Mouse (Mus musculus): Measurements from ENCODE around the gene Micall1. TPM values are rescaled to one million over a fixed set of nuclear protein-coding genes. Genes with fewer than 3 reads are reported as not detected.

The Micall1 gene
- polyA plus RNA-seq, 1 experiment from 2014 or later: 4.9 TPM

GRCm38 (mm10) chr15:79135332-79135731 lies 26.6 kb downstream of the Micall1 start:
- Histone ChIP-seq H3K27ac (replicated peaks; ENCODE audit: low read depth, low read length) (no peak overlapping the region), H3K4me3 (ENCODE audit: low read depth, low read length) (no peak overlapping the region), H3K9ac (replicated peaks; ENCODE audit: low read length) (no peak overlapping the region), H3K36me3 (replicated peaks; ENCODE audit: control insufficient read depth, insufficient read depth, low read depth, low read length) (no peaks in the 10 kb centered on the region; the same call in none of the 2 replicates), H3K27me3 (ENCODE audit: control insufficient read depth, insufficient read depth, low read length) (no peaks in the 10 kb centered on the region), H3K9me3 (replicated peaks; ENCODE audit: control insufficient read depth, low read length) (no peaks in the 10 kb centered on the region), H3K4me2 (ENCODE audit: low read depth, low read length) (no peak overlapping the region), H3K4me1 (ENCODE audit: control insufficient read depth, insufficient read depth, low read length) (no peaks in the 10 kb centered on the region)
- DNase-seq (ENCODE audit: low spot score) (no peak), ATAC-seq (replicated peaks; ENCODE audit: insufficient number of reproducible peaks, low FRiP score, low TSS enrichment, low read depth) (no peak; the same call in 1 of the 2 replicates)
- 75% methylated on average over 9 of the region's 9 CpGs for WGBS

DNA sequence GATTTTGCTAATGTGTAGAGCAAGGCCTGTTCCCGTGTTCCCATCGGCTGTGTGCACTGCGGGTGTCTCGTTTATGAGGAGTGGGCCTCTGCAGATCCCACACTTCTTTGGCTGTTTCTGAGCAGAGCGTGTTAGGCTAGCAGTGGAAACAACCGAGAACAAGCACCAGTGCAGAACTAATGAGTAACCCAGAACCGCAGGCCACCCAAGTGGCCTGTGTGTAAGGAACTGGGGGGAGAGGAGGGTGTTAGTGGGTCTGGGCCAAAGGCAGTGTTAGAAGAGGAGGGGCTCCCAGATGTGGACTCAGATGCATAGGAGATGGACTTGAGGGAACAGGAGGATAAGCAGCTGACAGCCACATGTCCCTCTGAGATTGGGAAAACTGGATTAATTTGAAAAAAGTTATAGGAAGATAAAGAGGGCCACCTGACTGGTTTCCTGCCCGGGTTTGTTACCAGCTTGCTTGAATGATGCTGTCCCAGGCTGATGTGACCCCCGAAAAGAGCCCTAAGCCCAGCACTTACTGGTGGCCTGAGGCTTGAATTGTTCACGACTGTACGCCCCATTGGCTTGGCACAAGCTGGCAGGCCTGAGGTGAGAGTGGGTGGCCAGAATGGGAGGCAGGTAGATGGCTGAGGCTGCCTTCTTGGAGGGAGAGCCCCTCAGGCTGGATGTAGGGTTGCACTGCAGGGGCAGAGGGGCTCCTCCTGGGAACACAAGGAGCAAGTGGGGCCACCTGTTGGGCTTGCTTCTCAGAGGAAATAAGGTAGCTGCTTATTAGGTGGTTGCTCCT lies 27.3 kb downstream of the Micall1 start:
- 71% methylated on average over 11 of the region's 11 CpGs for WGBS
- no peak overlapping the region for H3K9ac ChIP-seq (replicated peaks; ENCODE audit: low read length)
- no peaks in the 10 kb centered on the region for H3K27me3 ChIP-seq (ENCODE audit: control insufficient read depth, insufficient read depth, low read length)
- H3K9me3 ChIP-seq (replicated peaks; ENCODE audit: control insufficient read depth, low read length): no peaks in the 10 kb centered on the region
- no peak overlapping the region for H3K4me3 ChIP-seq (ENCODE audit: low read depth, low read length)
- no peak for DNase-seq (ENCODE audit: low spot score)
- ATAC-seq (replicated peaks; ENCODE audit: insufficient number of reproducible peaks, low FRiP score, low TSS enrichment, low read depth): no peak
- H3K4me1 ChIP-seq (ENCODE audit: control insufficient read depth, insufficient read depth, low read length): no peaks in the 10 kb centered on the region
- no peak overlapping the region for H3K27ac ChIP-seq (replicated peaks; ENCODE audit: low read depth, low read length)
- no peaks in the 10 kb centered on the region; the same call in none of the 2 replicates for H3K36me3 ChIP-seq (replicated peaks; ENCODE audit: control insufficient read depth, insufficient read depth, low read depth, low read length)
- no peak overlapping the region for H3K4me2 ChIP-seq (ENCODE audit: low read depth, low read length)

GRCm38 (mm10) chr15:79139640-79140039 lies 30.9 kb downstream of the Micall1 start:
- Histone ChIP-seq H3K27me3 (ENCODE audit: control insufficient read depth, insufficient read depth, low read length) (no peaks in the 10 kb centered on the region), H3K27ac (replicated peaks; ENCODE audit: low read depth, low read length) (no peak overlapping the region), H3K4me2 (ENCODE audit: low read depth, low read length) (no peak overlapping the region), H3K4me1 (ENCODE audit: control insufficient read depth, insufficient read depth, low read length) (no peaks in the 10 kb centered on the region; the same call in 1 of the 2 replicates), H3K9ac (replicated peaks; ENCODE audit: low read length) (no peak overlapping the region), H3K36me3 (replicated peaks; ENCODE audit: control insufficient read depth, insufficient read depth, low read depth, low read length) (no peaks in the 10 kb centered on the region; the same call in 1 of the 2 replicates), H3K4me3 (ENCODE audit: low read depth, low read length) (no peak overlapping the region), H3K9me3 (replicated peaks; ENCODE audit: control insufficient read depth, low read length) (no peaks in the 10 kb centered on the region)
- DNase-seq (ENCODE audit: low spot score) (no peak), ATAC-seq (replicated peaks; ENCODE audit: insufficient number of reproducible peaks, low FRiP score, low TSS enrichment, low read depth) (no peak)
- WGBS: 64% methylated on average over 10 of the region's 10 CpGs

GRCm38 (mm10) chr15:79140866-79141565 lies 32.3 kb downstream of the Micall1 start, which contains the start of the genes Polr2f and 1700088E04Rik:
TSS of gene Polr2f (plus strand) at chr15:79141009.
TSS of gene 1700088E04Rik (minus strand) at chr15:79141253.
- WGBS: under 1% methylated on average over 57 of the region's 57 CpGs
- no peak within 1 kb of the TSS for H3K27ac ChIP-seq (replicated peaks; ENCODE audit: low read depth, low read length)

GRCm38 (mm10) chr15:79141566-79141917 lies 32.8 kb downstream of the Micall1 start:
- Histone ChIP-seq H3K27me3 (ENCODE audit: control insufficient read depth, insufficient read depth, low read length) (no peaks in the 10 kb centered on the region), H3K9ac (replicated peaks; ENCODE audit: low read length) (peak overlapping the region; percentile 79), H3K36me3 (replicated peaks; ENCODE audit: control insufficient read depth, insufficient read depth, low read depth, low read length) (no peaks in the 10 kb centered on the region; the same call in 1 of the 2 replicates), H3K9me3 (replicated peaks; ENCODE audit: control insufficient read depth, low read length) (no peaks in the 10 kb centered on the region), H3K27ac (replicated peaks; ENCODE audit: low read depth, low read length) (no peak overlapping the region), H3K4me2 (ENCODE audit: low read depth, low read length) (peak overlapping the region; percentile 54), H3K4me1 (ENCODE audit: control insufficient read depth, insufficient read depth, low read length) (no peaks in the 10 kb centered on the region; the same call in 1 of the 2 replicates), H3K4me3 (ENCODE audit: low read depth, low read length) (peak overlapping the region; percentile 87)
- DNase-seq (ENCODE audit: low spot score) (no peak), ATAC-seq (replicated peaks; ENCODE audit: insufficient number of reproducible peaks, low FRiP score, low TSS enrichment, low read depth) (0 out of 2 replicates have a peak, but pooled peaks have one; percentile 30)
- 2% methylated on average over 7 of the region's 7 CpGs for WGBS

More at GRCm38 (mm10) chr15:79140866-79141565, 32.3 kb downstream of the Micall1 start, which contains the start of the genes Polr2f and 1700088E04Rik:
- H3K4me2 ChIP-seq (ENCODE audit: low read depth, low read length): peak within 1 kb of the TSS; percentile 79
- no peaks in the 10 kb centered on the region for H3K27me3 ChIP-seq (ENCODE audit: control insufficient read depth, insufficient read depth, low read length)
- DNase-seq (ENCODE audit: low spot score): peak; percentile 98
- H3K9me3 ChIP-seq (replicated peaks; ENCODE audit: control insufficient read depth, low read length): no peaks in the 10 kb centered on the region
- peak within 1 kb of the TSS; percentile 79 for H3K9ac ChIP-seq (replicated peaks; ENCODE audit: low read length)
- H3K4me1 ChIP-seq (ENCODE audit: control insufficient read depth, insufficient read depth, low read length): no peaks in the 10 kb centered on the region; the same call in 1 of the 2 replicates
- peak; percentile 84 for ATAC-seq (replicated peaks; ENCODE audit: insufficient number of reproducible peaks, low FRiP score, low TSS enrichment, low read depth)
- no peaks in the 10 kb centered on the region; the same call in 1 of the 2 replicates for H3K36me3 ChIP-seq (replicated peaks; ENCODE audit: control insufficient read depth, insufficient read depth, low read depth, low read length)
- H3K4me3 ChIP-seq (ENCODE audit: low read depth, low read length): peak within 1 kb of the TSS; percentile 87

DNA sequence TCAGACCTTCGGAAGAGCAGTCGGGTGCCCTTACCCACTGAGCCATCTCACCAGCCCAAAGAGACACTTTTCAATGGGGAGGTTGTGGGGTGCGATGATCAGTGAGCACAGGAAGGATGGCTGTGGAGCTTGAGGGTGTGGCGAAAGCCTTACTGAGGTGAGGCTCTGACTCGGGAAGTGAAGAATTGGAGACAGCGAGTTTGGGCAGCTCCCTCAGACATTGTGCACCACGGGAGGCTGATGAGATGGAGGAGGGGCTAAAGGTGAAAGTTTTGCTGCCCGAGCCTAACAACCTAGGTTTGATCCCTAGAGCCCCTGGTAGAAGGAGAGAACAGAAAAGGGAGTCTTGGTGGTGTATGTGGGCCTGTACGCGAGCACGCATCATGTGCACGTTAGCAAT lies 34.6 kb downstream of the Micall1 start:
- H3K4me2 ChIP-seq (ENCODE audit: low read depth, low read length): no peak overlapping the region
- no peak overlapping the region for H3K9ac ChIP-seq (replicated peaks; ENCODE audit: low read length)
- no peak overlapping the region for H3K27ac ChIP-seq (replicated peaks; ENCODE audit: low read depth, low read length)
- DNase-seq (ENCODE audit: low spot score) (no peak), ATAC-seq (replicated peaks; ENCODE audit: insufficient number of reproducible peaks, low FRiP score, low TSS enrichment, low read depth) (no peak)
- H3K27me3 ChIP-seq (ENCODE audit: control insufficient read depth, insufficient read depth, low read length): no peaks in the 10 kb centered on the region
- H3K9me3 ChIP-seq (replicated peaks; ENCODE audit: control insufficient read depth, low read length): no peaks in the 10 kb centered on the region
- H3K4me1 ChIP-seq (ENCODE audit: control insufficient read depth, insufficient read depth, low read length): no peaks in the 10 kb centered on the region; the same call in 1 of the 2 replicates
- no peak overlapping the region for H3K4me3 ChIP-seq (ENCODE audit: low read depth, low read length)
- no peaks in the 10 kb centered on the region; the same call in none of the 2 replicates for H3K36me3 ChIP-seq (replicated peaks; ENCODE audit: control insufficient read depth, insufficient read depth, low read depth, low read length)
- WGBS: 86% methylated on average over 12 of the region's 12 CpGs

- Histone ChIP-seq H3K27me3 (ENCODE audit: control insufficient read depth, insufficient read depth, low read length) (no peaks in the 10 kb centered on the region), H3K9ac (replicated peaks; ENCODE audit: low read length) (no peak overlapping the region), H3K4me3 (ENCODE audit: low read depth, low read length) (no peak overlapping the region), H3K4me2 (ENCODE audit: low read depth, low read length) (no peak overlapping the region), H3K9me3 (replicated peaks; ENCODE audit: control insufficient read depth, low read length) (no peaks in the 10 kb centered on the region), H3K36me3 (replicated peaks; ENCODE audit: control insufficient read depth, insufficient read depth, low read depth, low read length) (no peaks in the 10 kb centered on the region; the same call in none of the 2 replicates), H3K27ac (replicated peaks; ENCODE audit: low read depth, low read length) (no peak overlapping the region), H3K4me1 (ENCODE audit: control insufficient read depth, insufficient read depth, low read length) (no peaks in the 10 kb centered on the region; the same call in 1 of the 2 replicates)
- ATAC-seq (replicated peaks; ENCODE audit: insufficient number of reproducible peaks, low FRiP score, low TSS enrichment, low read depth) (no peak), DNase-seq (ENCODE audit: low spot score) (no peak)
- WGBS: 89% methylated on average over 8 of the region's 8 CpGs
Observed at GRCm38 (mm10) chr15:79144021-79144420, 35.3 kb downstream of the Micall1 start.
